Mouse (Mus musculus): Measurements from ENCODE around the gene Foxo3.

Gene Foxo3

GRCm38 (mm10) chr10:42275401-42275870 is 1.1 kb downstream of the Foxo3 start:
- DNase-seq (ENCODE audit: low spot score) = no peak

GRCm38 (mm10) chr10:42274712-42275400 is 1.7 kb downstream of the Foxo3 start:
- DNase-seq (ENCODE audit: low spot score) = no peak

- no peak for DNase-seq (ENCODE audit: low spot score)
These were observed 2.5 kb downstream of the Foxo3 start for GRCm38 (mm10) chr10:42273760-42274691.

- no peak for DNase-seq (ENCODE audit: low spot score)
These were observed 3.2 kb downstream of the Foxo3 start for GRCm38 (mm10) chr10:42273403-42273759.

GRCm38 (mm10) chr10:42271454-42272230 is 4.9 kb downstream of the Foxo3 start:
- no peak for DNase-seq (ENCODE audit: low spot score)

GRCm38 (mm10) chr10:42270277-42271083 is 6.1 kb downstream of the Foxo3 start:
- no peak for DNase-seq (ENCODE audit: low spot score)

GRCm38 (mm10) chr10:42269281-42270025 is 7.1 kb downstream of the Foxo3 start:
- DNase-seq (ENCODE audit: low spot score) = no peak

- DNase-seq (ENCODE audit: low spot score) = no peak
These were observed 8.6 kb downstream of the Foxo3 start for GRCm38 (mm10) chr10:42267811-42268545.

- no peak for DNase-seq (ENCODE audit: low spot score)
These were observed 11.4 kb downstream of the Foxo3 start for GRCm38 (mm10) chr10:42265021-42265689.

- DNase-seq (ENCODE audit: low spot score) = no peak
These were observed 12.4 kb downstream of the Foxo3 start for GRCm38 (mm10) chr10:42264195-42264594.

GRCm38 (mm10) chr10:42263701-42264100 is 12.9 kb downstream of the Foxo3 start:
- no peak for DNase-seq (ENCODE audit: low spot score)

- DNase-seq (ENCODE audit: low spot score) = no peak
These were observed 14.5 kb downstream of the Foxo3 start for GRCm38 (mm10) chr10:42262061-42262460.

GRCm38 (mm10) chr10:42261103-42261502 is 15.5 kb downstream of the Foxo3 start:
- no peak for DNase-seq (ENCODE audit: low spot score)

GRCm38 (mm10) chr10:42260523-42260922 is 16.0 kb downstream of the Foxo3 start:
- DNase-seq (ENCODE audit: low spot score) = no peak

- DNase-seq (ENCODE audit: low spot score) = no peak
These were observed 17.0 kb downstream of the Foxo3 start for GRCm38 (mm10) chr10:42259602-42260001.

- DNase-seq (ENCODE audit: low spot score) = no peak
These were observed 18.6 kb downstream of the Foxo3 start for GRCm38 (mm10) chr10:42257985-42258384.

GRCm38 (mm10) chr10:42254788-42255187 is 21.8 kb downstream of the Foxo3 start:
- DNase-seq (ENCODE audit: low spot score) = no peak

- DNase-seq (ENCODE audit: low spot score) = no peak
These were observed 24.7 kb downstream of the Foxo3 start for GRCm38 (mm10) chr10:42251749-42252323.

- DNase-seq (ENCODE audit: low spot score) = peak; percentile 48
These were observed 25.4 kb downstream of the Foxo3 start for GRCm38 (mm10) chr10:42251203-42251602.
